Mouse (Mus musculus) T-helper 1 cell (primary cell): ENCODE measurements around the gene Myh9.

Source experiments
- in situ Hi-C: fragments of 300-600 bp; cut with MboI, MseI; formaldehyde crosslinking; loops from one replicate; pipeline ENCODE4 v1.15.1; 2025; ENCODE audit warnings: high pct_unique_total_duplicates

Gene Myh9

GRCm38 (mm10) chr15:77842047-77842843 lies at the start of gene Myh9:
Gene Myh9 (minus strand): TSS chr15:77842175.
- in situ Hi-C loops = no loop called here

GRCm38 (mm10) chr15:77891766-77892165 lies 49.8 kb upstream of the Myh9 start:
- in situ Hi-C loops = no loop called here

DNA sequence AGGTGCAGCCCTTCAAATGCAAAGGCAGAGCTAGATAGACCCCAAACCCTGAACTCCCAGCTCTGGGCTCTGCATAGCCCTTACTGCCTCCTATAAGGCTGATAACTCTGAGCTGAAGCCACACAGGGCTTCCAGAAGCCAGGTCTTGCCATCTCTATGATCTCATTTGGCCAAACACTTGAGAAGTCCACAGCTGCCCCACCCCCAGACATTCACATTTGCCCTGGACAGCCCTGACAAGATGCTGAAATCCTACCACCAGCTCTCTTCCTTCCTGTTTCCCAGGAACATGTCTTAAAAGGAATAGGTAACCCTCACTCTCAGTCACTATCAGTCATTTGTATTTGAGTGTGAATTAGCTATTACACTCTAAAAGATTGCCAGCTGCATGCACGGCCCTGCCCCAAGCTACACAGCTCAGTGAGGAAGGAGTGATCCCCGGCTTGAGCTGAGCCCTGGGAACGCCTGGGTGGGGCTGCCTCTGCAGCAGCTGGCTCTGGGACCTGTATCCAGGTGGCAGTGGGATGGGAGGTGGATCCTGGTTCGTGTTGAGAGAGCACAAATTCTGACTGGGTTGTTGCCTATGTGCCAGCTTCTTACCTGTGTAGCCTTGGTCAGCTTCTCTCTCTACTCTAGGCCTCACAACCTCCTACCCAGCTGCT lies 47.9 kb upstream of the Myh9 start:
- in situ Hi-C loops = no loop called here

DNA sequence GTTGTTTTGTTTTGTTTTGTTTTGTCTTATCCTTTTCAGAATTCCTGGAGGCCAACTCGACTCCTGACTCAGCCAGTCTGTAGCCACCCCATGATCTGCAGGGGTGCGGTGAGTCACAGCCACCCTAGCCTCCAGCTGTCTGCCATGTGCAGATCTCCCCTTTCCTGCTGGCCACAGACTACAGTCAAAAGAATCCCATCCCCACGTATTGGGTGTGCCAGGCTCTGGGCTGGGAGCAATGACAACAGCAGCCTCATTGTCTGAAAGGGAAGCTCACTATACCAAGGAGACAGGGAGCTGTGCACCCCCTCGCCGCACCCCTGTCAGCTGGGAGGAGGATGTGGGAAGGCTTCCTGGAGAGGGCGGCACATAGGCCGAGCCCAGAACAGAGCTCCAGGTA lies 46.3 kb upstream of the Myh9 start:
- in situ Hi-C loops = no loop called here

DNA sequence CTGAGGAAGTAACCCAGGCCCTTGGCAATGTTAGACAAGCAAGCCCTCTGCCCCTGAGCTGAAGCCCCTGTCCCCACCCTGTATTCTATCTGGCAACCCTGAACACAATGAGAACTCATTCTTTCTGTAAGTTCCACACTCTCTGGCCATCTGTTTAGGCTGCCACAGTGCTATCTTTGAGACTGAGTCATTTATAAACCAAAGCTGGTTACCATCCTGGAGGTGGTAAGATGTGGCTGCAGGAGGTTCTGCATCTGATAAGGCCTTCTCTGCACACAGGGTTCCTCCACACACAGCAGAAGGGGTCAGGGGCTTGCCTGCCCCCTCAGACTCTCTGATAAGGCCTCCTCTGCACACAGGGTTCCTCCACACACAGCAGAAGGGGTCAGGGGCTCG lies 45.1 kb upstream of the Myh9 start:
- in situ Hi-C loops = no loop called here

GRCm38 (mm10) chr15:77886369-77887092 lies 44.6 kb upstream of the Myh9 start:
- in situ Hi-C loops = no loop called here

GRCm38 (mm10) chr15:77885945-77886344 lies 44.0 kb upstream of the Myh9 start:
- in situ Hi-C loops = no loop called here

GRCm38 (mm10) chr15:77885159-77885558 lies 43.2 kb upstream of the Myh9 start:
- in situ Hi-C loops = no loop called here

DNA sequence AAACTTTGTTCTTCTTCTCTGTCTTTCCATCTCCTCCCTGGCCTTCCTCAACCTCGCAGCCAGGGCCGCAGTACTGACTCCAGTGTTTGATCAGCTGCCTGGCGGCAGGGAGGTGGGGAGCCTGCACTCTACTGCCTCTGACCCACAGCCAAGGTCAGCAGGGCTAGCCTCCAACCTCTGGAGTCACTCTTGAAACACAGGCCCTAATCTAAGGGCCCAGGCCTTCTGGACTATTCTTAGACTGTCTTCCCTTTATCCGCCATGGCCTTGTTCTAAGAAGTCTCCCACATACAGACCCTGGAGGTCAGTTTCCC lies 41.7 kb upstream of the Myh9 start:
- in situ Hi-C loops = no loop called here

DNA sequence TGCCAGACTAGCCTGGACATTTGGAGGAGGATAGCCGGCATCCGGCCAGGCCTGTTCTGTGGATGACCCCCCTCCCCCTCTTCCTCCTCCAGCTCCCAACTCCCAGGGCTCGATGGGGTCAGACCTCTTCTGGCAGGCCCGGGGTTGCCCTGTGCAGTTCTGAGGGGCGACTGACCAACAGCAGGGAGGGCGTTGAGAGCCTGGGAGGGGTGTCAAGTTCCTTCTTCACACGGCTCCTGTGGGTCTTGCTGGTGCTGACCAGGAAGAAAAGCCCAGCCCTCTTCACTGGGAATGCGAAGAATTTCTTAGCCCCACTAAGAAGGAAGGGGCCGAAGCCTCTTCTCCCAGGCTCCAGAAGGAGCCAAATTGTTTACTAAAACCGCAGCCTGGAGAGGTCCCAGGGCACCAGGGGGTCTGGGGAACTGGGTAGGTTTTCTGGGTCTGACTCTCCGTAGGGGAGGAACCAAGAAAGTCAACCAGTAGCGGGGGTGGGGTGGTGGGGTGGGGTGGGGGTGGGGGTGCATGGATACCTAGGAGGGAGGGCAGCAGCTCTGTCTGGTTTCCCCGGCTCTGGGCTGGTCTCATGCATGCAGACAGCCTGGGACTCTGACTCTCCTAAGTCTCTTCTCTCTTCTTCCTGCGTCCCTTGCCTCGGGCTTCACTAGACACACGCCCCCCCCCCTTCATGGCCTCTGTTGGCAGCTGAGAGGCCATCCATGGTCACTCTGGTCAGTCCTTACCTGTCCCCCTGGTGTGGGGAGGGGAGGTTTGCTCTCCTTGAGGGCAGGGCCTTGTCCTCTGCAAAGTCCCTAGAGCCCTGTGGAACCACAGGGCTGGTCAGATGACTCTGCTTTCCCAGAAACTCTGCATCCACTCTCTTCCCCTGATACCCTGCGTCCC lies 41.1 kb upstream of the Myh9 start:
- in situ Hi-C loops = no loop called here

- in situ Hi-C loops = no loop called here
Observed at GRCm38 (mm10) chr15:77882297-77882696, 40.3 kb upstream of the Myh9 start.

DNA sequence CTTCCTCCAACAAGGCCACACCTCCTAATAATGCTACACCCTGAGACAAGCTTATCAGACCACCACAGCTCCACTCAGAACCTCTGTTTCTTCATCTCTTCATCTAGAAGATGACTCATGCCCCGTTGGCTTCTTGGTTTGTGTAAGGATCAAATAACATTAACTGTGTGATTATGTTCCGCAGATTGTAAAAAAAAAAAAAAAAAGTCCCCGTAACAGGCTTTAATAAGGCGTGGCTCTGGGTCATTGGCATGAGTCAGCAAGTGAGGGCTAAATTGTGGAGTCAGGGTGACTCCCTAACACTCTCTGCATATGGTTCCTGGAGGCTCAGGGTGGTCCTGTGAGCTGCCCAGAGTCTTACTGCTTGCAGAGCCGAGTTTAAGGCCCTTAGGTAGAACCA lies 39.7 kb upstream of the Myh9 start:
- in situ Hi-C loops = no loop called here

DNA sequence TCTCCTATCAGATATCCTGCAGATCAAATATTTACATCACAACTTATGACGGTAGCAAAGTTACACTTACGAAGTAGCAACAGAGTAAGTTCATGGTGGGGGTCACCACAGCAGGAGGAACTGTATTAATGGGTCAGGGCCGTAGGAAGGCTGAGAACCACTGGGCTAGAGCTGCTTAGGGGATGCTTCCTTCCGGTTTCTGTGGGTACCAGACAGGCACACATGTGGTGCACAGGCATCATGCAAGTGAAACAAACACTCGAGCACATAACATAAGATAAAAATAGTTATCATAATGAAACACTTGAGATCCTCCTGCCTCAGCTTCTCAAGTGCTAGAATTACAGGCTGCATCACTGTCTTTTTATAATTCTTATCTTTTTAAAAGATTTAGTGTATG lies 38.8 kb upstream of the Myh9 start:
- in situ Hi-C loops = no loop called here

GRCm38 (mm10) chr15:77879756-77880155 lies 37.8 kb upstream of the Myh9 start:
- in situ Hi-C loops = loop anchor here (10.0 kb wide), 1 partner anchor 345 kb away; the partner anchor contains the start of gene Apol7c

- in situ Hi-C loops = loop anchor here (10.0 kb wide), 1 partner anchor 342 kb away; the partner anchor contains the start of gene Apol7c
Observed at GRCm38 (mm10) chr15:77877209-77877608, 35.2 kb upstream of the Myh9 start.

GRCm38 (mm10) chr15:77876716-77877115 lies 34.7 kb upstream of the Myh9 start:
- in situ Hi-C loops = loop anchor here (10.0 kb wide), 1 partner anchor 342 kb away; the partner anchor contains the start of gene Apol7c

- in situ Hi-C loops = loop anchor here (10.0 kb wide), 1 partner anchor 341 kb away; the partner anchor contains the start of gene Apol7c
Observed at GRCm38 (mm10) chr15:77875953-77876352, 34.0 kb upstream of the Myh9 start.

GRCm38 (mm10) chr15:77874807-77875206 lies 32.8 kb upstream of the Myh9 start:
- in situ Hi-C loops = loop anchor here (10.0 kb wide), 1 partner anchor 340 kb away; the partner anchor contains the start of gene Apol7c

GRCm38 (mm10) chr15:77874310-77874709 lies 32.3 kb upstream of the Myh9 start:
- in situ Hi-C loops = loop anchor here (10.0 kb wide), 1 partner anchor 340 kb away; the partner anchor contains the start of gene Apol7c

- in situ Hi-C loops = loop anchor here (10.0 kb wide), 1 partner anchor 339 kb away; the partner anchor contains the start of gene Apol7c
Observed at GRCm38 (mm10) chr15:77873564-77873963, 31.6 kb upstream of the Myh9 start.

DNA sequence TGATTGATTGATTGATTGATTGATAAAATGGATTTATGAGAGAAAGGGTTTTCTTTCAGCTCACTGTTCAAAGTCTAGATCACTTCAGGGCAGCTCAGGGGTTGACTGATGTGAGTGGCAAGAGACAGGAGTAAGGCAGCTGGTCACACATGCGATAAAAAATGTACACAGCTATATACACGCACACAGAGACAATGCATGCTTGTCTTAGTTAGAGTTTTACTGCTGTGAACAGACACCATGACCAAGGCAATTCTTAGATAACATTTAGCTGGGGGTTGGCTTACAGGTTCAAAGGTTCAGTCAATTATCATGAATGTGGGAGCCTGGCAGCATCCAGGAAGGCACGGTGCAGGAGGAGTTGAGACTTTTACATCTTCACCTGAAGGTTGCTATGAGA lies 31.0 kb upstream of the Myh9 start:
- in situ Hi-C loops = loop anchor here (10.0 kb wide), 1 partner anchor 338 kb away; the partner anchor contains the start of gene Apol7c
